ENCODE assay signal across 15 mouse cellular contexts in genomic region chr14:8948751-8949150, GRCm38 (mm10).
"Had no signal": no experiment of that assay in that cellular context is flagged by ENCODE, and none has a peak within 500 bp of the region (broad histone marks: within the 10 kb centered on the region; RNA-seq: fewer than 3 reads in every experiment).

No protein-coding gene starts in this region.

- H3K9ac ChIP-seq: lung, embryonic 14.5 days; midbrain, embryonic 12.5 days; neural tube, embryonic 12.5 days; stomach, embryonic 15.5 days had no signal

- H3K9me3 ChIP-seq: midbrain, embryonic 10.5 days; midbrain, embryonic 12.5 days; neural tube, embryonic 12.5 days; stomach, embryonic 15.5 days had no signal

- H3K4me3 ChIP-seq: midbrain, embryonic 10.5 days; midbrain, embryonic 12.5 days; neural tube, embryonic 12.5 days; stomach, embryonic 15.5 days had no signal

- H3K4me2 ChIP-seq: lung, embryonic 14.5 days; midbrain, embryonic 12.5 days; neural tube, embryonic 12.5 days; stomach, embryonic 15.5 days had no signal

- H3K27ac ChIP-seq: midbrain, embryonic 10.5 days; midbrain, embryonic 12.5 days; neural tube, embryonic 12.5 days; stomach, embryonic 15.5 days; stomach, postnatal 0 days had no signal

- H3K4me1 ChIP-seq: midbrain, embryonic 10.5 days; midbrain, embryonic 12.5 days; neural tube, embryonic 12.5 days; stomach, embryonic 15.5 days had no signal

- ATAC-seq: midbrain, embryonic 16.5 days had no signal

- H3K36me3 ChIP-seq: midbrain, embryonic 10.5 days; midbrain, embryonic 12.5 days; neural tube, embryonic 12.5 days; stomach, embryonic 15.5 days had no signal

- DNase-seq: lung, adult 18-20 months; lung, embryonic 14.5 days; lung, postnatal 10 days; lung, postnatal 4 days; midbrain, embryonic 14.5 days; right cerebral cortex, postnatal 14 days; thymus, adult 2 months; thymus, postnatal 25 days; thymus, postnatal 4 days had no signal

- H3K27me3 ChIP-seq: midbrain, embryonic 12.5 days; neural tube, embryonic 12.5 days; stomach, embryonic 15.5 days had no signal
